Mouse (Mus musculus) CH12.LX (cell line): ENCODE data around the gene Cyfip2.
A peak's percentile ranks its signal among the peaks of the same experiment; 100 is the strongest.

Source experiments
- CTCF ChIP-seq, 2 experiments: IDR thresholded peaks in 1 of 2; conservative IDR thresholded peaks in 1 of 2; 2 replicates each; pipeline ENCODE4 v1.5.1; 2011 to 2012; ENCODE audit warnings: low read depth in 2 of 2, low read length in 2 of 2, improper control_type of control experiment in 1 of 2, inconsistent platforms in 1 of 2, mild to moderate bottlenecking in 1 of 2, moderate library complexity in 1 of 2
- EP300 ChIP-seq: IDR thresholded peaks from 2 replicates; pipeline ENCODE4 v1.6.1; 2011; ENCODE audit warnings: low read length, improper control_type of control experiment
- IRF4 ChIP-seq: IDR thresholded peaks from 2 replicates; pipeline ENCODE4 v1.6.1; 2014; ENCODE audit warnings: low read depth, mild to moderate bottlenecking, inconsistent platforms, low read length, improper control_type of control experiment
- JUND ChIP-seq: conservative IDR thresholded peaks from 2 replicates; pipeline ENCODE4 v1.6.1; 2011; ENCODE audit warnings: low read depth, low read length, improper control_type of control experiment
- KAT2A ChIP-seq: IDR thresholded peaks from 2 replicates; pipeline ENCODE4 v1.6.1; 2012; ENCODE audit warnings: low read length, improper control_type of control experiment, inconsistent platforms; ENCODE audit not compliant: insufficient replicate concordance
- MAX ChIP-seq: IDR thresholded peaks from 2 replicates; pipeline ENCODE4 v1.6.1; 2011; ENCODE audit warnings: low read length, improper control_type of control experiment
- POLR2A ChIP-seq: IDR thresholded peaks from 2 replicates; pipeline ENCODE4 v1.6.1; 2011; ENCODE audit warnings: low read depth, mild to moderate bottlenecking, improper control_type of control experiment, low read length
- POLR2AphosphoS2 ChIP-seq: IDR thresholded peaks from 2 replicates; pipeline ENCODE4 v1.6.1; 2011; ENCODE audit warnings: low read depth, low read length, improper control_type of control experiment
- RAD21 ChIP-seq: IDR thresholded peaks from 2 replicates; pipeline ENCODE4 v1.6.1; 2011; ENCODE audit warnings: low read depth, mild to moderate bottlenecking, low read length, improper control_type of control experiment, moderate library complexity
- USF2 ChIP-seq: conservative IDR thresholded peaks from 2 replicates; pipeline ENCODE4 v1.6.1; 2011; ENCODE audit warnings: low read depth, low read length, improper control_type of control experiment

GRCm38 (mm10) chr11:46216669-46217068 is 96.0 kb downstream of the Cyfip2 start:
- TF ChIP-seq CTCF (conservative IDR thresholded peaks at IDR 0.05 in 1 of 2, IDR thresholded peaks at IDR 0.05 in 1 of 2; ENCODE audit: low read depth in 2 of 2, low read length in 2 of 2) (peak; percentile 68 to 94), USF2 (no peak), POLR2A (no peak), KAT2A (no peak), IRF4 (no peak), JUND (no peak), RAD21 (peak; percentile 19), POLR2AphosphoS2 (no peak), EP300 (no peak), MAX (no peak)
